Mouse (Mus musculus): ENCODE results near the gene Creb3l1. TPM values are rescaled to one million over a fixed set of nuclear protein-coding genes. Genes with fewer than 3 reads are reported as not detected.

The Creb3l1 gene
- 22.4 and 25.5 TPM in 2 replicates for polyA plus RNA-seq (2015; fragmentation: Nextera tagmentation; extraction: Ambion mirVana)

DNA sequence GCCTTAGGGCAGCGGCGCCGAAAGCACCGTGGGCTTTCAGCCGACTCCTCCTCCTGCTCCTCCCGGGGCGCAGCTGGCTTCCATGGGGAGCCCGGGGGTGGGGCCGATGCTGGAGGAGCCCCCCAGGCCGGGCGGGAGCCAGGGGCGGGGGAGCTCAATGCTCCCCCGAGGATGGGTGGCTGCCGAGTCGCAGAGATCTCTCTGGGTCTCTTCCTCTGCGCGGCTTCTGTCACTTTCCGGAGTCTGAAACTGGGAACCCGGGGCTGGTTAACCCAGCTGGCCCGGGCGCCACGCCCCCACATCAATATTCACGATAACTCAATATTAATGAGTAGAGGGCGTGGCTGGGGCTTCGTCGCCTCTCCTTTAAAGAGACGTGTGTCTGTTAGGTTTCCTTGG lies at the start of gene Creb3l1:
Gene Creb3l1 (minus strand): TSS at position 229 of the 399 bp plus-strand sequence.

DNA sequence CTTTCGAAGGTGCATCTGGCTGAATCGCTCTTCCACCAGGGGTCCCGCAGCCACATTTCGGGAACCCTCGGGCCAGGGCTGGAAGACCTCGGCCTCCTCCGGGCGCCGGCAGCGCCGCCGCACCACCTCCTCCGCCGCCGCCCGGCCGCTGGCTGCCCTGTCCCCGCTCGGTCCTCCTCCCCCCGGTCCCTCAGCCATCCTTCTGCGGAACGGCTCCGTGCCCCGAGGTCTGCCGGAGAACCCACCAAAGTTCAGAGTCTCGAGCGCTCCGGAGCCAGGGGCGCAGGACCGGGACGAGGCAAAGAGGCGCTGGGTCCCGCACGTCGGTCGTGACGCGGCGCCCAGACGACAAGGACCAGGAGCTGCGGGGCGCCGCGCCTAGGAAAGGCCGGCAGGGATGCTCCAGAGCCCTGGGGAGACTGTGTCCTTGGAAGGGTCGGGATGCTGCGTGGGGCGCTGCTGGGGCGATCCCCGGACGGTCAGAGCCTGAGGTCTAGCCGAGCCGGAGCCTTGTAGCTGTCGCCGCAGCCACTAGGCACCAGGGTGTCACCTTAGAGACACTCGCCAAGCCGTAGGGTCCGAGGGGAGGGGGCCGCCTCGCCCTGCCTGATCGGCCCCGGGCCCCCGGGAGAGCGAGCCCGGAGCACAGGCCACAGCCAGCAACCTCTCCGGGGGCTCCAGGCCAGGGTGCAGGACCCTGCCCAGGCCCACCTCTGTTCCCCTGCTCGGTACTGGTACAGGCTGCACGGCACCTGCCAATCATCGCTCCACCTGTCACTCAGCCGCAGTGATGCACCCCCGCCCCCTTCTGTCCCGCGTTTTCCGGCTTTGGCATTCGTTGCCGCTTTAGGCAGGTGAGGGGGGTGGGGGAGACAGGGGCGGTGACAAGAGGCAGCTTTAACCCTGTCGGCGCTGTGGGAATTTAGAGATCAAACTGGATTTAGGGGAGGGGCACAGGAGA lies 48.4 kb downstream of the Creb3l1 start, which contains the start of gene Dgkz:
Gene Dgkz (minus strand): TSS at position 284 of the 961 bp plus-strand sequence.

DNA sequence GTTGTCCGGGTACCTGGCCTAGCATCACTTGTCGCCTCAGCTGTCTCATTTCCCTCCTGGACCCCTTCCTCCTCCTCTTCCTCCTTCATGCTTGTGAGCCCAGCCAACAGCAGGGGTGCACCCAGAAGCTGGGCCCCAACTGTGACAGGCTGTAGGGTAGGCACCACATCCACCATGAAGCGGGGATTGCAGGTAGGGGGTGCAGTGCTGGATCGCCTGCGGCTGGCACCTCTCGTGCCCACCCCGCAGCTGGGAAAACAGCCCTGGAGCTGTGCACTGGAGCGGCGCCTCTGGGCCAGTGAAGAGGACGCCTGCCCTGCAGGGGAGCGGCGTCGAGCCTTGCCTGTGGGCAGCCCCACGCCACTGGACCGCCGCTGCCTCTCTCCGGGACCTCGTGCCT lies 78.8 kb downstream of the Creb3l1 start, which contains the start of gene Gm9821:
Gene Gm9821 (plus strand): TSS at position 221 of the 400 bp plus-strand sequence.

Small RNAs within 50 kb of the gene (microRNA-seq; reads per million reads assigned to microRNA genes)
- not detected for gene Mir6999

Other genes with a start within 250 kb of the Creb3l1 start
- not detected in 2 replicates for gene Chrm4, start 97.3 kb downstream of the Creb3l1 start, polyA plus RNA-seq (2015; fragmentation: Nextera tagmentation; extraction: Ambion mirVana)
- gene Mdk, start 92.2 kb downstream of the Creb3l1 start, polyA plus RNA-seq (2015; fragmentation: Nextera tagmentation; extraction: Ambion mirVana): 87.8 TPM in 2 replicates
- 0.93 and 1.1 TPM in 2 replicates for gene Gm9821, start 78.8 kb downstream of the Creb3l1 start, polyA plus RNA-seq (2015; fragmentation: Nextera tagmentation; extraction: Ambion mirVana)
- gene Dgkz, start 48.6 kb downstream of the Creb3l1 start, polyA plus RNA-seq (2015; fragmentation: Nextera tagmentation; extraction: Ambion mirVana): 24.7 and 35.9 TPM in 2 replicates
- 10.1 and 11.0 TPM in 2 replicates for gene Phf21a, start 68.6 kb upstream of the Creb3l1 start, polyA plus RNA-seq (2015; fragmentation: Nextera tagmentation; extraction: Ambion mirVana)

Data from urinary bladder, postnatal 0 days (tissue).